Mouse (Mus musculus): ENCODE measurements around the gene Sf3a1. TPM values are rescaled to one million over a fixed set of nuclear protein-coding genes. Genes with fewer than 3 reads are reported as not detected.

Gene Sf3a1
- total and polyA plus RNA-seq, 2 experiments from 2014 or later = 30.6 to 45.4 TPM

GRCm38 (mm10) chr11:4217914-4218629 lies 57.9 kb downstream of the Sf3a1 start, which contains the start of gene Castor1:
TSS of gene Castor1 (plus strand) at chr11:4218225.
- peak within 1 kb of the TSS; percentile 66 for H3K4me2 ChIP-seq (ENCODE audit: low read depth, low read length)
- WGBS = 1% methylated on average over 53 of the region's 56 CpGs
- no peaks in the 10 kb centered on the region for H3K9me3 ChIP-seq (ENCODE audit: low read length)
- no peak for TF ChIP-seq CTCF (IDR thresholded peaks at IDR 0.05; ENCODE audit: low read depth)
- H3K9ac ChIP-seq (replicated peaks; ENCODE audit: low read length) = peak within 1 kb of the TSS; percentile 29; the same call in 1 of the 2 replicates
- H3K36me3 ChIP-seq (ENCODE audit: insufficient read depth, low read length) = peaks cover 25% of the 10 kb centered on the region
- ATAC-seq (peak; percentile 48), DNase-seq (ENCODE audit: low spot score) (peak; percentile 74)
- no peaks in the 10 kb centered on the region for H3K27me3 ChIP-seq (ENCODE audit: insufficient read depth, low read length)
- peak within 1 kb of the TSS; percentile 38 for H3K27ac ChIP-seq
- peak within 1 kb of the TSS; percentile 32 for H3K4me3 ChIP-seq (ENCODE audit: low read length)
- H3K4me1 ChIP-seq (ENCODE audit: insufficient read depth, low read length) = peaks cover 4% of the 10 kb centered on the region; the same call in 1 of the 2 replicates

- DNase-seq (ENCODE audit: low spot score) (no peak), ATAC-seq (no peak)
- Histone ChIP-seq H3K27me3 (ENCODE audit: insufficient read depth, low read length) (no peaks in the 10 kb centered on the region), H3K27ac (peak overlapping the region; percentile 37; the same call in 1 of the 2 replicates), H3K36me3 (ENCODE audit: insufficient read depth, low read length) (peaks cover 22% of the 10 kb centered on the region), H3K9ac (replicated peaks; ENCODE audit: low read length) (peak overlapping the region; percentile 29; the same call in 1 of the 2 replicates), H3K4me2 (ENCODE audit: low read depth, low read length) (peak overlapping the region; percentile 66), H3K4me3 (ENCODE audit: low read length) (peak overlapping the region; percentile 32), H3K4me1 (ENCODE audit: insufficient read depth, low read length) (peaks cover 4% of the 10 kb centered on the region; the same call in 1 of the 2 replicates), H3K9me3 (ENCODE audit: low read length) (no peaks in the 10 kb centered on the region)
- WGBS = 4% methylated on average over 6 of the region's 6 CpGs
- no peak for TF ChIP-seq CTCF (IDR thresholded peaks at IDR 0.05; ENCODE audit: low read depth)
Observed at GRCm38 (mm10) chr11:4218637-4219036, 58.5 kb downstream of the Sf3a1 start.

GRCm38 (mm10) chr11:4219317-4219751 lies 59.2 kb downstream of the Sf3a1 start:
- WGBS = 12% methylated on average over 2 of the region's 2 CpGs
- no peaks in the 10 kb centered on the region for H3K9me3 ChIP-seq (ENCODE audit: low read length)
- TF ChIP-seq CTCF (IDR thresholded peaks at IDR 0.05; ENCODE audit: low read depth) = peak; percentile 84
- no peak overlapping the region for H3K4me3 ChIP-seq (ENCODE audit: low read length)
- no peak for ATAC-seq
- no peaks in the 10 kb centered on the region for H3K27me3 ChIP-seq (ENCODE audit: insufficient read depth, low read length)
- peak overlapping the region; percentile 26; the same call in 1 of the 2 replicates for H3K27ac ChIP-seq
- H3K36me3 ChIP-seq (ENCODE audit: insufficient read depth, low read length) = peaks cover 15% of the 10 kb centered on the region
- peaks cover 4% of the 10 kb centered on the region; the same call in 1 of the 2 replicates for H3K4me1 ChIP-seq (ENCODE audit: insufficient read depth, low read length)
- H3K9ac ChIP-seq (replicated peaks; ENCODE audit: low read length) = no peak overlapping the region
- DNase-seq (ENCODE audit: low spot score) = peak; percentile 83
- H3K4me2 ChIP-seq (ENCODE audit: low read depth, low read length) = no peak overlapping the region

DNA sequence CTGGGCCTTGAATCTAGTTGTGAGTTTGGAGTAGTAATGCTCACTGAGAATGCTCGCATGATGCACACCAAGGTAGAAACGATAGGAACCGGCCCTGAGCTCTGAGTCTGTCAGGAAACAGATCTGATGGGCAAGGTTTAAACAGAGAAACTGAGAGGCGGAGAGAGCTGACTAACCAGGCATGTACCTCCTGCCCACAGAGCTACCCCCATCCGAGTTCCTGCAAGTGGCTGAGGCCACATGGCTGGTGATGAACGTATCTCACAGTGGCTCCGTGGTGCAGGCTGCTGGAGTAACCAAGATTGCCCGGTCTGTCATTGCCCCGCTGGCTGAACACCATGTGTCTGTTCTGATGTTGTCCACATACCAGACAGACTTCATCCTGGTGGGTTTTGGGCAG lies 59.8 kb downstream of the Sf3a1 start:
- no peak for TF ChIP-seq CTCF (IDR thresholded peaks at IDR 0.05; ENCODE audit: low read depth)
- no peak for DNase-seq (ENCODE audit: low spot score)
- no peak overlapping the region for H3K4me3 ChIP-seq (ENCODE audit: low read length)
- H3K27me3 ChIP-seq (ENCODE audit: insufficient read depth, low read length) = no peaks in the 10 kb centered on the region
- H3K9me3 ChIP-seq (ENCODE audit: low read length) = no peaks in the 10 kb centered on the region
- no peak overlapping the region for H3K4me2 ChIP-seq (ENCODE audit: low read depth, low read length)
- WGBS = 65% methylated on average over 9 of the region's 9 CpGs
- no peak overlapping the region for H3K27ac ChIP-seq
- no peak overlapping the region for H3K9ac ChIP-seq (replicated peaks; ENCODE audit: low read length)
- H3K4me1 ChIP-seq (ENCODE audit: insufficient read depth, low read length) = peaks cover 4% of the 10 kb centered on the region; the same call in 1 of the 2 replicates
- ATAC-seq = no peak
- H3K36me3 ChIP-seq (ENCODE audit: insufficient read depth, low read length) = peaks cover 9% of the 10 kb centered on the region; the same call in 1 of the 2 replicates

DNA sequence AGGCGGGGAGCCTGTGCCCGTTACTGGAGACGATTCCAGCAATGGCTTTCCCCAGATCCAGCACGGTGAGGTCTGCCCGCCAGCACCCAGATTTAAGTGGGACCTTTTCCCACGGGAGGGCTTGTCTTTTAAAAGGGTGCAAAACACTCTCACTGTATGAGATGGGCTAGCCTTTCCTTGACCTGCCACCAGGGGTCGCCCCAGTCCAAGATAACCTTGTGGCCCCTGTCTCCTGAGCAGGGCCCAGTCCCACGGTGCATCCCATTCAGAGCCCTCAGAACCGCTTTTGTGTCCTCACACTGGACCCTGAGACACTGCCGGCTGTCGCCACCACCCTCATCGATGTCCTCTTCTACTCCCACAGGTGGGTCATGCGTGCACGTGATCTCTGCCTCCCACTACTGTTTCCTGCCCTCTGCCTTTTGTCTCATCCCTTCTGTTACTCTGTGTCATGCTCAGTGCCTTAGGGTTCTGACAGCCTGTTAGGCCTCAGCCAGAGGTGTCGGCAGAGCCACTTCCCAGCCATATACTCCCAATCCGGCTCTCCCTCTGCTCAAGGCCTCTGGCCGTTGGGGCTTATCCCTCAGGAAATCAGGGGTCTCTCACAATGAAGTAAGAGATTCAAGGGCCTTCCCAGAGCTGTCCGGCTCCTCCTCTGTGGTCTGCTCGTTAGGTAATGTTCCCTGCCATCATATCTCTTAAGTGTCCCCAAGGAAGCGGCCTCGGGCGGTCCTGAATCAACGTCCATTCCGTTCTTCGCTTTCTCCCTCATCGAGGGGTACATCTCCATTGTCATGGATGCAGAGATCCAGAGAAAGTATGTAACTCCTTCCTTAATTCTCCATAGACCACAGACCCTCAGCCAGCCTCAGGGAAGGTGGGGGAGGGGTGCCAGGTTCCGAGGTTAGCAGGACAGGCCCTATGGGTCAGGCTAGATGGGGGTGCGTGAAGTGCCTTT lies 60.6 kb downstream of the Sf3a1 start:
- Histone ChIP-seq H3K9me3 (ENCODE audit: low read length) (no peaks in the 10 kb centered on the region), H3K4me2 (ENCODE audit: low read depth, low read length) (no peak overlapping the region), H3K27ac (no peak overlapping the region), H3K9ac (replicated peaks; ENCODE audit: low read length) (no peak overlapping the region), H3K4me1 (ENCODE audit: insufficient read depth, low read length) (peaks cover 4% of the 10 kb centered on the region; the same call in 1 of the 2 replicates), H3K4me3 (ENCODE audit: low read length) (no peak overlapping the region), H3K36me3 (ENCODE audit: insufficient read depth, low read length) (peaks cover under 1% of the 10 kb centered on the region; the same call in 1 of the 2 replicates), H3K27me3 (ENCODE audit: insufficient read depth, low read length) (no peaks in the 10 kb centered on the region)
- 51% methylated on average over 28 of the region's 28 CpGs for WGBS
- ATAC-seq (no peak), DNase-seq (ENCODE audit: low spot score) (peak; percentile 55)
- peak; percentile 85 for TF ChIP-seq CTCF (IDR thresholded peaks at IDR 0.05; ENCODE audit: low read depth)

Measured in hindbrain, postnatal 0 days (tissue).